Mouse (Mus musculus) erythroblast, embryonic 14.5 days (primary cell): ENCODE measurements around the gene Crmp1.

Experiments
- GATA1 ChIP-seq: IDR thresholded peaks from 2 replicates; pipeline ENCODE4 v1.6.1; 2012; ENCODE audit warnings: low read length, inconsistent platforms, mixed read lengths
- TAL1 ChIP-seq: IDR thresholded peaks from 3 replicates; pipeline ENCODE4 v1.6.1; 2012; ENCODE audit warnings: low read length, inconsistent platforms, mixed read lengths

DNA sequence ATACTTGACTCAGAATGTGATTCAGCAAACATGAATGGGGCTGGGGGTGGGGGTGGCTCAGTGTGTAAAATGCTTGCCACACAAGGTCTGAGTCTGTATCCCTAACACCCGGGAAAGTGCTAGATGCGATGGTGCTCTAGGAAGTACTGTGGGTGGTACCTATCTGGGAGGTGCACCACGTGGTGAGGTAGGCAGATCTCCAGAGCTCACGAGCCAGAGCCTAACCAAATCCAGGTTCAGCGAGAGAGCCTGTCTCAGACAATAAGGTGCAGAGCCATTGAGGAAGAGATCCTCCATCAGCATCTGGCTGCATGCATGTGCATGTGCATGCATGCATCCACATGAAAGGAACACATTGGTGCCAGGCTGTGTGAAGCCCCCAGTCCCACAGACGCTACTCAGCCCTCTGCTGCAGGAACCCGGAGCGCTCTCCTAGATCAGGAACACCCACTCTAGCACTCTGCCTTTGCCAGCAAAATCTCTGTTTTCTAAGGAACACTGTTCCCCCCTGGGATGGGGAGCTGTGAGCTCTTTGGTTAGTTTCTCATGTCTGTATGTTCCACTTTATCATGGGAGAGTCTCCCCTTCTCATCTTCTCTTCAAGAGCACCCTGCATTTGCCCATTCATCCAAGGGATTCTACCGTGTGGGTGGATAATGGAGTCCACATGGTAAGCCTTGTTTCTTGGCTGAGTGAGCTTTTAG is 10.5 kb downstream of the Crmp1 start:
- no peak for TF ChIP-seq GATA1
- TF ChIP-seq TAL1 = no peak
